In genomic region chr10:111834925-111835823, GRCm38 (mm10) we compare ENCODE assay signal across 9 mouse cellular contexts.
A peak's percentile ranks its signal among the peaks of the same experiment; 100 is the strongest.
DNase-seq lines count a peak whose midpoint lies in the region; ATAC-seq and TF ChIP-seq lines count a peak whose summit lies in the region.
"Had no signal": no experiment of that assay in that cellular context is flagged by ENCODE, and none has a peak within 500 bp of the region (broad histone marks: within the 10 kb centered on the region; RNA-seq: fewer than 3 reads in every experiment).

No protein-coding gene starts in this region.

- no peak overlapping the region for H3K4me2 ChIP-seq in limb, embryonic 13.5 days (replicated peaks)
- no peak overlapping the region for H3K4me2 ChIP-seq in stomach, embryonic 14.5 days (replicated peaks; ENCODE audit: low read depth, low read length)
- H3K4me2 ChIP-seq: embryonic facial prominence, embryonic 12.5 days had no signal

- no peak overlapping the region for H3K4me3 ChIP-seq in layer of hippocampus, adult 2 months
- H3K4me3 ChIP-seq in limb, embryonic 13.5 days: no peak overlapping the region
- H3K4me3 ChIP-seq in stomach, embryonic 14.5 days (ENCODE audit: low read depth, low read length): no peak overlapping the region
- H3K4me3 ChIP-seq in forebrain, embryonic 10.5 days: no peak overlapping the region
- H3K4me3 ChIP-seq: embryonic facial prominence, embryonic 12.5 days had no signal

- TF ChIP-seq CTCF in layer of hippocampus, adult 2 months (conservative IDR thresholded peaks at IDR 0.05): no peak

- WGBS in limb, embryonic 13.5 days: 27% methylated on average over 11 of the region's 11 CpGs
- WGBS in stomach, embryonic 14.5 days: 52% methylated on average over 11 of the region's 11 CpGs
- WGBS in forebrain, embryonic 10.5 days: 37% methylated on average over 11 of the region's 11 CpGs

- no peaks in the 10 kb centered on the region for H3K9me3 ChIP-seq in limb, embryonic 13.5 days
- H3K9me3 ChIP-seq in stomach, embryonic 14.5 days (ENCODE audit: control insufficient read depth, low read depth, low read length): no peaks in the 10 kb centered on the region
- H3K9me3 ChIP-seq in forebrain, embryonic 10.5 days: no peaks in the 10 kb centered on the region
- H3K9me3 ChIP-seq: embryonic facial prominence, embryonic 12.5 days had no signal

- no peak for DNase-seq in layer of hippocampus, adult 2 months (ENCODE audit: low spot score in 2 of 2)
- DNase-seq in layer of hippocampus, postnatal 14 days (ENCODE audit: low spot score in 2 of 2): no peak
- no peak for DNase-seq in forebrain, embryonic 10.5 days (ENCODE audit: extremely low spot score, low spot score)
- no peak for DNase-seq in spleen, adult 12 weeks (ENCODE audit: low spot score)

- H3K36me3 ChIP-seq in limb, embryonic 13.5 days: no peaks in the 10 kb centered on the region
- no peaks in the 10 kb centered on the region for H3K36me3 ChIP-seq in stomach, embryonic 14.5 days (ENCODE audit: control insufficient read depth, insufficient read depth, low read length)
- no peaks in the 10 kb centered on the region for H3K36me3 ChIP-seq in forebrain, embryonic 10.5 days (replicated peaks)
- H3K36me3 ChIP-seq: embryonic facial prominence, embryonic 12.5 days had no signal

- peak; percentile 50; the same call in 1 of the 2 replicates for ATAC-seq in erythroid progenitor cell, adult 5-6 weeks (replicated peaks; ENCODE audit: low FRiP score, poor library complexity, severe bottlenecking)
- ATAC-seq in limb, embryonic 13.5 days (ENCODE audit: low FRiP score, low read depth): peak; percentile 59; the same call in 1 of the 2 replicates
- peak; percentile 61 for ATAC-seq in stomach, embryonic 14.5 days (ENCODE audit: insufficient number of reproducible peaks, insufficient read depth, low FRiP score, low read depth)
- ATAC-seq: hindbrain, postnatal 0 days had no signal

- peak overlapping the region; percentile 24; the same call in 1 of the 2 replicates for H3K27ac ChIP-seq in layer of hippocampus, adult 2 months
- H3K27ac ChIP-seq in limb, embryonic 13.5 days: no peak overlapping the region
- no peak overlapping the region for H3K27ac ChIP-seq in stomach, embryonic 14.5 days (ENCODE audit: low read length)
- no peak overlapping the region for H3K27ac ChIP-seq in forebrain, embryonic 10.5 days
- H3K27ac ChIP-seq: embryonic facial prominence, embryonic 12.5 days; hindbrain, postnatal 0 days had no signal

- H3K9ac ChIP-seq in limb, embryonic 13.5 days: no peak overlapping the region
- no peak overlapping the region for H3K9ac ChIP-seq in stomach, embryonic 14.5 days (replicated peaks; ENCODE audit: low read depth, low read length)
- H3K9ac ChIP-seq: embryonic facial prominence, embryonic 12.5 days had no signal

- no peaks in the 10 kb centered on the region for H3K27me3 ChIP-seq in limb, embryonic 13.5 days
- no peaks in the 10 kb centered on the region for H3K27me3 ChIP-seq in stomach, embryonic 14.5 days (ENCODE audit: control insufficient read depth, insufficient read depth, low read length)
- peaks cover 29% of the 10 kb centered on the region for H3K27me3 ChIP-seq in forebrain, embryonic 10.5 days (ENCODE audit: poor library complexity, severe bottlenecking)

- peaks cover 10% of the 10 kb centered on the region; the same call in 1 of the 2 replicates for H3K4me1 ChIP-seq in limb, embryonic 13.5 days
- H3K4me1 ChIP-seq in stomach, embryonic 14.5 days (ENCODE audit: control insufficient read depth, insufficient read depth, low read length): peaks cover 5% of the 10 kb centered on the region; the same call in 1 of the 2 replicates
- H3K4me1 ChIP-seq in forebrain, embryonic 10.5 days: peaks cover 30% of the 10 kb centered on the region
